Mouse (Mus musculus) adrenal gland, postnatal 14 days (tissue): ENCODE data around the gene Gbp7. TPM values are rescaled to one million over a fixed set of nuclear protein-coding genes. Genes with fewer than 3 reads are reported as not detected.
"Not testable (repeated sequence)": the region's sequence is repeated elsewhere in the genome, so short reads cannot be mapped to it uniquely, and the experiment has no call there.

ENCODE experiments used
- DNase-seq: peaks from one replicate; pipeline ENCODE4 v3.0.0; 2021; ENCODE audit warnings: mixed read lengths
- total RNA-seq: library from RNA; stranded (reverse); gene quantifications from 2 replicates; pipeline ENCODE4 v1.2.3, GENCODE M21; 2021

Gene Gbp7
- total RNA-seq, 1 experiment from 2014 or later, result 9.4 TPM

DNA sequence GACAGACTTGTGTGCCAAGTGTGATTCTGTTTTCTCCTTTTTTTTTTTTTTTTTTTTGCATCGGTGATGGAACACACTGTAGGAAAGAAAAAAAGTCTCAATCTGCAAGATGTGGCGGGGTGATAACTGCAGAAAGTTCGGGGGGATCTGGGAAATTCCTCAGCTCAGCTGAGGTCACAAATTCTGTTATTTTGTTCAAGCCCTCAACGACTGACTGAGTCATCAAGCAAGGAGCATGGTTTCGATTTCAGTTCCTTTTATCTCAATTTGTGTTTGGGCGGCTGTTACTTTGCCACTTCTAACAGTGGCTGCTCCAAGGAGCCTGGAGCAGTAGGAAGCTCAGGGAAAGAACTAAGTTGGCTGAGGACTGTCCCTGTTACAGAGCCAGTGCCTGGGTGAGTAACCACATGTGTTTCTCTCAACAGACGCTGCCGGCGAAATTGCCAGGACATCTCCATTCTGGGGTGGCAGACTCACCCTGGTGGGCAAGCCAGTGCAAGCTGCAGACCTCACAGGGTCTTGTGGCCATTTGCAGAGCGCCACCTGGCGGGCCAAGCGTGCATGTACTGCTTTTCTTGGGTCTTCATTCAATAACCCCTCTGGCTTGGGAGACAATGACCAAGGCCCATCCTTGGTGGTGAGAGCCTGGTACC lies 30.3 kb downstream of the Gbp7 start:
- DNase-seq, result peak; percentile 93

DNA sequence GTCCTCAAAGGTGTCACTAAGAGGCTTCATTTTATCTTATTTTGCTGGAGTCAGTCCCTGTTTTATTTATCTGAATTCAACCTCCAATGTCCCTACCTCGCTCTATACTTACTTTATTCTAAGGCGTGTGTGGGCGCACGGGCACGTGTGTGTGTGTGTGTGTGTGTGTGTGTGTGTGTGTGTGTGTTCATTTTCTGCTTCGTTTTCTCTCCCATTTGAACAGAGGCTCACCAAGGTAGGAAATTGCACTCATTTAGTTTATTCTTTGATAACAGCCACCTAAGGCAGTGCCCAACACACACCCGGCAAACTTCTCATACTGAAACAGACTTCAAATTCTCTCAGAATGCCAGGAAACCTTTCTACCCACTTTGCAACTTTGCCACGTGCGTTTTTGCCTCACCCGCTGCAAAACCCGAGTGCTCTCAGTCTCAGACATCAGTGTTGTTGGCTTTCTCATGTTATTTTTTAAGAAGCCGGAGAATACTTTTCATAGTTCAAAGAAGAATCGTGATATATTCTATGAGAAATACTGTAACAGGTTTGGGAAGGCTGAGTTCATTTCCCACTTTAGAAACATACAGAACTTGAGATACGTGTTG lies 31.0 kb downstream of the Gbp7 start:
- no peak for DNase-seq

DNA sequence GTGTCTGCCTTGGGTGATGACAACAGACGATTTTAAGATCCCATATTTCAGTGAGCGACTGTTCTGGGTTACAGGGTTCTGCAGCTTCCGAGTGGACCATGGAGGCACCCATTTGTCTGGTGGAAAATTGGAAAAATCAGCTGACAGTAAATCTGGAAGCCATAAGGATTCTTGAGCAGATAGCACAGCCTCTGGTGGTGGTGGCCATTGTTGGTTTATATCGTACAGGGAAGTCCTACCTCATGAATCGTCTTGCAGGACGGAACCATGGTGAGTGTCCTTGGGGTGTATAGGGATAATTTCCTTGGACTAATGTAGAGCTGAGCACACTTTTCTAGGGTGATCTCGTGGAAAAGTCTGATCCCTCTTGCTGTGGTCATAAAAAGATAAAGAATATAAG lies 31.5 kb downstream of the Gbp7 start:
- DNase-seq, result no peak

DNA sequence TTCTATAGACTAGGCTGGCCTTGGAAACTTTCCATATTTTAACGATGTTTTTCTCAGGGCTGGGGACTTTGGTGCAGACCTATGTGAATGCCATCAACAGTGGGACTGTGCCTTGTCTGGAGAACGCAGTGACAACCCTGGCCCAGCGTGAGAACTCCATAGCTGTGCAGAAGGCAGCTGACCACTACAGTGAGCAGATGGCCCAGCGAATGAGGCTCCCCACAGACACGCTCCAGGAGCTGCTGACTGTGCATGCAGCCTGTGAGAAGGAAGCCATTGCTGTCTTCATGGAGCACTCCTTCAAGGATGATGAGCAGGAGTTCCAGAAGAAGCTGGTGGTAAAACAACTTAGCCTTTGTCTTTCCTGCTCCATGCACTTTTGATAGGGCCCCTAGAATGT lies 37.3 kb downstream of the Gbp7 start:
- DNase-seq, result not testable (repeated sequence)

DNA sequence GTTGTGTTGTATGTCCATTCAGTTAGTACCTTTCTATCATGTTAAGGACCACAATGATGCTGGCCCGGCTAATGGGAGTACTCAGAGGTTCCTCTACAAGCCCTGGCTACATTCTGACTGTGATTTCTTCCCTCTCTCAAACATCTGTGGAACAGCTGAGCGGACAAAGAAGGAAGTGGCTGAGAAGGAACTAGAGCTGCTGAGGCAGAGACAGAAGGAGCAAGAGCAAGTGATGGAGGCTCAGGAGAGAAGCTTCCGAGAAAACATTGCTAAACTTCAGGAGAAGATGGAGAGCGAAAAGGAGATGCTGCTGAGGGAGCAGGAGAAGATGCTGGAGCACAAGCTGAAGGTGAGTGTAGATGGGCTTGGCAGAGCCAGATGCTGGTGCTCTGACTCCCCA lies 40.6 kb downstream of the Gbp7 start:
- DNase-seq, result no peak

DNA sequence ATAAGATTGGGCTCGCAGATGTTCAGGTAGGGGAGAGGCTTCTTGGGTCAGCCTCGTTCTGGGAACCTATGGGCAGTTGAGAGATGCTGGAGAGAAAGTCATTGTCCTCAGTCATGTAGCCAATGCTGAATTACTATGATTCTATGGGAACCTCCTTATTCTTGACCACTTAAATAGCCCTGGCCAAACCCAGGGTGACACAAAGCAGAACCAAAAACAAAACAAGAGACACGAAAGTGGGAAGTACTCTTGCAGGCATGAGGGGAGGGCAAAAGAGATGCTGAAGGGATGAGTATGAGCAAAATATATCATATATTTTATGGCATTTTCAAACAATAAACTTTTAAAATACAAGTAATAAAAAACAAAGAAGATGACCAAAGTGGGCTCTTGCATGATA lies 47.0 kb downstream of the Gbp7 start:
- no peak for DNase-seq

DNA sequence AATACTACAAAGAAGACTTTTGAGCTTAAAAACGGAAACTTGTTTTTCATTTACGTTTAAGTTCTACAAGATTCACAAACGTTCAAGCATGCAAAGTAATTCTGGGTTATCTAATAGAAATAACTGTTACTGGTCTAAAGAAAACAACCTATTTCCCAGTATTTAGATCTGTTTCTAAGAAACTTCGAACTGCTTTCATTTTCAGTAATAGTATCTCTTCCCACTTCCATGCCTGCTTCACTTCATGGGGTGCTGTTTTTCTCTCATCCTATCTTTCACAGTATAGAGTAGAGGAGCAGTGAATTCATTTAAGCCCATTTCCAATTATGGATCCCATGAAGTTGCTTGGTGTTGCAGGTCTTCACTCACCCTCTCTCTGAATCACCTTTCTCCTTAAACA lies 48.2 kb downstream of the Gbp7 start:
- no peak for DNase-seq

DNA sequence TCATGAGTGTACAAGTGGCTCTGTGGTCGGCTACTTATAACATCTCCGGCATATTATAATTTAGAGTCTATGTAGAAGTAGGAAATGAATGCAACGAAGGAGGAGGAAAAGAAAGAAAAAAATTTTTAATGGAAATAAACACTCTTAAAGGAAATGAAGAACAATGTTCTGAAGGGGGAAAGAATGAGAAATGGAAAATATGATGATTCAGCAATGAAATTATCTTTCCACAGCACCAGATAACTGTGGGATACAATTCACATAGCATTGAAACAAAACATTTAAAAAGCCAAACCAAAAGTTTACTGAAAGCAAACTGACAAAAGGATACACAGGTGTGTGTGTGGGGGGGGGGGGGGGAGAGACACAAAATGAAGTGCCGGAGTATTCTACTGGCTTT lies 52.9 kb downstream of the Gbp7 start:
- no peak for DNase-seq

DNA sequence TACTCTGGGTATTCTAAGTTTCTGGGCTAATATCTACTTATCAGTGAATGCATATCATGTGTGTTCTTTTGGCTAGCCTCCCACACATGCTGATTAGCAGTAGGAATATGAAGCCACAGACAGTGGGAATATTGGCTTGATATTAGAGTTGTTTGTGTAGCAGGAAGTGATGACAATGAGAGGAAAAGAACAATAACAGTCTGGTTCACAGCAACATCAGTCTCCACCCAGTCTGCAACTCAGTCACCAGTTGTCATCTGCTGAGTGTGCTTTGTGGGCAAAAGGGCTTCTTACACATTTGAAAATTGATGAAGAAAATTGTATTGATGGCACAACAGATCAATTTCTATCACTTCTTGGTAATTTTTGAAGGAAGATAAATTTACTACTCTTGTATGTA lies 57.2 kb downstream of the Gbp7 start:
- no peak for DNase-seq

DNA sequence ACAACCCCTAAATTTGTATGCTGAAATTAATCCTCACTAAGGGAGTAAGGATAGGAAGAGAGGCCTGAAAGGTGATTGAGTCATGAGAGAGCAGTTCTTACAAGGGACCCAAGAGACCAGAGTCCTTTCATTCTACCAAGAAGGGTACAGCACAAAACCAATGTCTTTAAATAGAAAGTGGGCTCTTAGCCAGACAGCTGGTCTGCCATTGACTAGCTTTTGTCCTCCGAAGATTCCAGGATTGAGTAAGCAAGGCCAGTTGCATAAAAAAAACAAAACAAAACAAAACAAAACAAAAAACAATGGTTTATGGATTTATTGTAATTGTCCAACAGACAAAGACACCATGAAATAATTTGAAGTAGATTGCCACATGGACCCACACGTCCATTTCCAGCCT lies 58.7 kb downstream of the Gbp7 start:
- no peak for DNase-seq

DNA sequence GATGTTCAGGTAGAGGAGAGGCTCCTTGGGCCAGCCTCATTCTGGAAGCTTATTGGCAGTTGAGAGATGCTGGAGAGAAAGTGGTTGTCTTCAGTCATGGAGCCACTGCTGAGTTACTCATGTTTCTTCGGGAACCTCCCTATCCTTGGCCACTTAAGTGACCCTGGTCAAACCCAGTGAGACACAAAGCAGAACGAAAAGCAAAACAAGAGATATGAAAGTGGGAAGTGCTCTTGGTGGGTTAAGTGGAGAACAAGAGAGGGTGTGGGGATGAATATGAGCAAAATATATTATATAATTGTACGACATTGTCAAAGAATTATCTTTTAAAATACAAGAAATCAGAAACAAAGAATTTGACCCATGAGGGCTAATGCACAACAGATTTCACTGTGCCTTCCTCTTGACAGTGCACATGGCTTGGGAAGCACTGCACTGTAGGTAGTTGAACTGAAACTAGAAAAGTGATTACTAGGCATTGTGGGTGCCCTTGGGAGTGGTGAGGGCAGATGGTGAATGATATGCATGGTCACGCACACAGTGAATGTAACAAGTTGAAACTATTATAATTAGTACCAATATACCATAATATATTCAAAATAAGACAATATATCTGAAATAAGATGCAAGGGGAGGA lies 60.4 kb downstream of the Gbp7 start:
- no peak for DNase-seq

DNA sequence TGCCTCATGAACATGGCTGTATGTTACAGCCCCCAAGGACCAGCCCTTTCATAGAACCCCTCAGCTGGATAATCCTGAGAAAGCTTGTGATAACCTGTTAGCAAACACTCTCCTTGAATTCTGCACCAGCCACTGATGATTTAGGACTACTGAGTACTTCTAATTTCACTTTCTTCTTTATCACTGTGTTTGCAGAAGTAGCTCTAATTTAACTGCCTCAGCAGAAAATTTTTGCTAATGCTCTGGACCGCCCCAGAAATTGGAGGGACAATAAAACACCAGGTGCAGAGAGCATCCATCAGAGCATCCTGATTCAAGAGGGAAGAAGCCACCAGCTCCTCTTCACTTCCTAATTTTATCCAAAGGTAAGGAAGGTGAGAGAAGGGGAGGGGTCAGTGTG lies 64.4 kb downstream of the Gbp7 start, which contains the start of gene Gbp2b:
Gene Gbp2b, plus strand, starts transcription at position 301 of the 400 bp plus-strand sequence.
- no peak for DNase-seq

DNA sequence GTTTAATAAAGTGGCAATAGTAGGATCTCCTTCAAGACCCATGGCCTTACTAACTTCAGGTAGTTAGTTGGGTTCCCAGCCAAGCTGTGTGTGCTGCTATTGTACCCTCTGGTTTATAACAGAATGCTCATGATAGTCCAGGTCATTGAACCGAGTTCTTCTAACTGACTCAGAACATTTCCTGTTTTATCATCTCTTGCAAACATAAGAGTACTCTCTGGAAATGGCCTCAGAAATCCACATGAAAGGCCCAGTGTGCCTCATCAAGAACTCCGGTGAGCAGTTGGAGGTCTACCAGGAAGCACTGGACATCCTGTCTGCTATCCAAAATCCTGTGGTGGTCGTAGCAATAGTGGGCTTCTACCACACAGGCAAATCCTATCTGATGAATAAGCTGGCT lies 67.8 kb downstream of the Gbp7 start:
- no peak for DNase-seq

Other genes starting within 250 kb of the Gbp7 start
- gene Pdlim5, start 134.6 kb upstream of the Gbp7 start, total RNA-seq, result 58.7 and 62.7 TPM in 2 replicates
- gene Gbp5, start 36.4 kb upstream of the Gbp7 start, total RNA-seq, result 2.6 and 5.7 TPM in 2 replicates
- gene Gbp3, start 29.7 kb downstream of the Gbp7 start, total RNA-seq, result 8.1 and 14.5 TPM in 2 replicates
- 0.26 and 0.83 TPM in 2 replicates for gene Gbp2b, start 64.5 kb downstream of the Gbp7 start, total RNA-seq
- 11.8 and 12.7 TPM in 2 replicates for gene Gbp2, start 90.3 kb downstream of the Gbp7 start, total RNA-seq
- gene Kyat3, start 170.7 kb downstream of the Gbp7 start, total RNA-seq, result 32.6 and 41.8 TPM in 2 replicates
- gene Gtf2b, start 234.7 kb downstream of the Gbp7 start, total RNA-seq, result 57.3 and 57.5 TPM in 2 replicates